Mouse (Mus musculus) heart, embryonic 15.5 days (tissue): ENCODE measurements around the gene Lrrc56. TPM values are rescaled to one million over a fixed set of nuclear protein-coding genes. Genes with fewer than 3 reads are reported as not detected.
"Not testable (repeated sequence)": the region's sequence is repeated elsewhere in the genome, so short reads cannot be mapped to it uniquely, and the experiment has no call there.

Experiments
- ATAC-seq: fragments of 200-750 bp; cut with Nextera tagmentation; replicated peaks from 2 replicates; pipeline ENCODE4 v1.8.0; 2017; ENCODE audit warnings: low read depth, moderate TSS enrichment; ENCODE audit not compliant: insufficient number of reproducible peaks, insufficient read depth, low FRiP score
- H3K27ac ChIP-seq: fragments of 300-500 bp; sonication (generic); 2 replicates; pipeline ENCODE4 v1.5.1; 2015; ENCODE audit warnings: mild to moderate bottlenecking, inconsistent platforms
- H3K27me3 ChIP-seq: fragments of 300-500 bp; sonication (generic); 2 replicates; pipeline ENCODE4 v1.6.1; 2015; ENCODE audit warnings: inconsistent platforms
- H3K36me3 ChIP-seq: fragments of 300-500 bp; sonication (generic); 2 replicates; pipeline ENCODE4 v1.6.1; 2015; ENCODE audit warnings: mild to moderate bottlenecking, inconsistent platforms
- H3K4me1 ChIP-seq: fragments of 300-500 bp; sonication (generic); replicated peaks from 2 replicates; pipeline ENCODE4 v1.6.1; 2015; ENCODE audit warnings: inconsistent platforms
- H3K4me2 ChIP-seq: fragments of 300-500 bp; sonication (generic); 2 replicates; pipeline ENCODE4 v1.6.1; 2015; ENCODE audit warnings: inconsistent platforms, mild to moderate bottlenecking, moderate library complexity
- H3K4me3 ChIP-seq: fragments of 300-500 bp; sonication (generic); 2 replicates; pipeline ENCODE4 v1.5.1; 2015; ENCODE audit warnings: mild to moderate bottlenecking, inconsistent platforms
- H3K9ac ChIP-seq: fragments of 300-500 bp; sonication (generic); 2 replicates; pipeline ENCODE4 v1.6.1; 2015; ENCODE audit warnings: mild to moderate bottlenecking, inconsistent platforms
- H3K9me3 ChIP-seq: fragments of 300-500 bp; sonication (generic); replicated peaks from 2 replicates; pipeline ENCODE4 v1.6.1; 2016; ENCODE audit warnings: inconsistent platforms
- WGBS: fragments of 180-500 bp; shearing (Covaris S2); methylation state at CpG from one replicate; pipeline ENCODE4 v1.1.7; 2015; ENCODE audit warnings: mixed read lengths; 5-methylcytosine and 5-hydroxymethylcytosine counted together
- microRNA counts: library from miRNA; unstranded; fragments of <30 nt; microRNA quantifications from one replicate; lab custom pipeline; 2016
- microRNA-seq: library from miRNA; unstranded; fragments of <30 nt; microRNA quantifications from one replicate; pipeline ENCODE4, GENCODE M21; 2016
- polyA plus RNA-seq: library from polyadenylated mRNA; unstranded; fragments of >200 nt; fragmentation: Nextera tagmentation; extraction: Ambion mirVana; gene quantifications from 2 replicates; pipeline ENCODE4 v1.2.1, GENCODE M21; 2015

Gene Lrrc56
- polyA plus RNA-seq, 1 experiment from 2014 or later: 2.7 TPM

DNA sequence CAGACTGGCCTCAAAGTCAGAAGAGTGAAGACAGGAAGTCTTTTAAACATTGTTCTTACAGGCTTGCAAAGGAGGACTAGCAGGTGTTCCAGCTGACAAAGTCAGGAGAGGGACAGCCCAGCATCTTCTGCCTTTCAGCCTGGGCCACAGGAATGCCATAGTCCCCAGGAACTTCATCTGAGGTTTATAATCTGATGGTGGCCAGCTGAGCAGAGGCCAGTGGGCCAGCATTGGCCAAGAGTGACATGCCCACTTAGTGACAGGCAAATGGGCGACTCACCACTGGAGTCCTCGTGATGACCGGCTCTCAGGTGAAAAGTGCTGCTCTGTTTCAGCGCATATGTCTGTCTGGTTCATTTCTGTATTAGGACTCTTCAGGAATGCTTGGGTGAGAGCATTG, 36.6 kb downstream of the Lrrc56 start:
- Histone ChIP-seq H3K9ac (peak overlapping the region; percentile 0; the same call in 1 of the 2 replicates), H3K4me2 (peak overlapping the region; percentile 85), H3K4me3 (no peak overlapping the region), H3K27ac (no peak overlapping the region), H3K36me3 (peaks cover 45% of the 10 kb centered on the region), H3K27me3 (no peaks in the 10 kb centered on the region), H3K9me3 (no peaks in the 10 kb centered on the region), H3K4me1 (peaks cover 21% of the 10 kb centered on the region)
- no peak for ATAC-seq
- 92% methylated on average over 4 of the region's 4 CpGs for WGBS

DNA sequence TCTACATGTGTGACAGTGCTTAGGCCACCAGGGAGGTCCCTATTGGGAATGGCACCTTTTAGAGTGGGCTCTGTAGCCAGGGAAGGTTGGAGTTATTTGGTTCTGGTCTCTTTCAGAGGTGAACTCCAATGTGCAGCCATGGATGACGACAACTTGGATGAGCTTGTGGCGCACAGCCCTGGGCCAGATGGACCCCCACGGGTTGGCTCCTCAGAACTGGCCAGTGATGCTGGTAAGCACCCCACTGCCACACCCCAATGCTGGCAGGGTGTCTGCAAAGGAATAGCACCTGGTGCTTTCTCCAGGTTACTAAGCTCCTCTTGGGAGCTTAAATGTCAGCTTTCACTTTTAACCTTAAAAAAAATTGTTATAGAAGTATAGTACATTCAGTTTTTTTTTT, 37.2 kb downstream of the Lrrc56 start:
- Histone ChIP-seq H3K9me3 (no peaks in the 10 kb centered on the region), H3K27ac (no peak overlapping the region), H3K9ac (no peak overlapping the region), H3K27me3 (no peaks in the 10 kb centered on the region), H3K36me3 (peaks cover 49% of the 10 kb centered on the region), H3K4me2 (no peak overlapping the region), H3K4me3 (no peak overlapping the region), H3K4me1 (peaks cover 21% of the 10 kb centered on the region)
- ATAC-seq: no peak
- WGBS: 89% methylated on average over 3 of the region's 3 CpGs

DNA sequence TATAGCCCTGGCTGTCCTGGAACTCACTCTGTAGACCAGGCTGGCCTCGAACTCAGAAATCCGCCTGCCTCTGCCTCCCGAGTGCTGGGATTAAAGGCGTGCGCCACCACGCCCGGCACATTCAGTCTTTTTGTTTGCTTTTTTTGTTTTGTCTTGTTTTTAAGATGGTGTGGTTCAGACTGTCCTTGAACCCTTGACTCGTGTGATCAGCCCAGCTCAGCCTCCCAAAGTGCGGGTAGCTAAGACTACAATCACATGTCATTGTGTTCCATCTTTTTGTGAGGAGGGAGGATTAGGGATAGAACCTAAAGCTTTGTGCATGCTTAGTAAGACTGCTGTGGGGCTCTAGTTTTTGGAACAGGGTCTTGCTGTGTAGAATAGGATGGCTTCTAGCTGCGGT, 37.6 kb downstream of the Lrrc56 start:
- H3K36me3 ChIP-seq: peaks cover 52% of the 10 kb centered on the region
- no peak for ATAC-seq
- 94% methylated on average over 10 of the region's 10 CpGs for WGBS

DNA sequence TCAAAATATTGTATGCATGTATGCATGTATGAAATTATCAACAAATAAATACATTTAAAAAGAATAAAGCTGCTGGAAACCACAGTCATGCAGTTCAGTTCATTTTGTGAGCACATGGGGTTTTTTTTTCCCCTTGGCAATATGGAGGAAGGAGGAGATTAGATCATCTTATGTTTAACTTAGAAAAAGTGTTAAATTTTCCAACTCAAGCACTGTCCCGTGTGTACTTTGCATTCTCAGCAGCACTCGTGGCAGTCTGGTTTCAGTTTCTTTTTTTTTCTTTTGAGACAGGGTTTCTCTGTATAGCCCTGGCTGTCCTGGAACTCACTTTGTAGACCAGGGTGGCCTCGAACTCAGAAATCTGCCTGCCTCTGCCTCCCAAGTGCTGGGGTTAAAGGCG, 56.5 kb downstream of the Lrrc56 start:
- not testable (repeated sequence) for H3K27ac ChIP-seq, ATAC-seq, H3K4me3 ChIP-seq, H3K9me3 ChIP-seq, H3K9ac ChIP-seq, H3K4me1 ChIP-seq, H3K4me2 ChIP-seq, H3K27me3 ChIP-seq
- WGBS: 85% methylated on average over 4 of the region's 4 CpGs
- H3K36me3 ChIP-seq: peaks cover 85% of the 10 kb centered on the region

More for the DNA sequence above, 37.6 kb downstream of the Lrrc56 start:
- Histone ChIP-seq H3K4me2 (no peak overlapping the region), H3K4me3 (no peak overlapping the region), H3K27me3 (no peaks in the 10 kb centered on the region), H3K27ac (no peak overlapping the region), H3K4me1 (peaks cover 21% of the 10 kb centered on the region), H3K9ac (no peak overlapping the region), H3K9me3 (no peaks in the 10 kb centered on the region)

DNA sequence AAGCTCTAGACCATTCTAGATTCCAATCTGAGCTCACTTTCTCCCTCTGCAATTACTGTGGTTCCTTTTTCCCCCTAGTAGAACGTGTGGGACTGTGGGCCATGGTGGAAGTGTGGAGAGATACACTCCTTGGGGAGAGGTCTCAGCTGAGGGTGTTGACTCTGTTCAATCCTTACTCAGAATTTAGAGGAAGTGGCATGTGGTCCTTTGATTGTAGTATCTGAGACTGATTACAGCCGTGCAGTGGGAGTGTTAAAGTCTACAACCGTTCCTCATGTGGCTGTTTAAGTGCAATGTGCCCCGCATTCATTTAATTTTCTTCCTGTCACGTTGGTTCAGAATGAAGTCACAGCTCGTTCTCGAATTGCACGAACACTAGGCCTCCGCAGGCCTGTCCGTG, 62.2 kb downstream of the Lrrc56 start:
- H3K4me1 ChIP-seq: no peaks in the 10 kb centered on the region
- H3K9me3 ChIP-seq: no peaks in the 10 kb centered on the region
- H3K4me3 ChIP-seq: no peak overlapping the region
- H3K27ac ChIP-seq: no peak overlapping the region
- H3K27me3 ChIP-seq: no peaks in the 10 kb centered on the region
- 82% methylated on average over 10 of the region's 10 CpGs for WGBS
- ATAC-seq: no peak
- H3K9ac ChIP-seq: no peak overlapping the region
- H3K36me3 ChIP-seq: peaks cover 84% of the 10 kb centered on the region
- H3K4me2 ChIP-seq: no peak overlapping the region

MicroRNAs within 50 kb of the gene (microRNA counts, 519-probe panel; counts per million panel counts)
- 3,554 counts per million, percentile 86 among the panel's probes with 10 or more counts for microRNA mmu-miR-210 (lab: Ali Mortazavi, UCI)

Small RNA genes within 50 kb of the gene (microRNA-seq; reads per million reads assigned to microRNA genes)
- 858 reads per million, percentile 76 among the genes with 10 or more reads in this experiment for gene Mir210

Other genes starting within 250 kb of the Lrrc56 start
- gene Ifitm5, start 243.9 kb upstream of the Lrrc56 start, polyA plus RNA-seq: 1.6 and 2.5 TPM in 2 replicates
- not detected in 2 replicates for gene Gm45717, start 238.2 kb upstream of the Lrrc56 start, polyA plus RNA-seq
- gene Ifitm2, start 238.2 kb upstream of the Lrrc56 start, polyA plus RNA-seq: 459 and 624 TPM in 2 replicates
- 11.7 and 49.8 TPM in 2 replicates for gene Ifitm1, start 226.9 kb upstream of the Lrrc56 start, polyA plus RNA-seq
- gene Ifitm3, start 183.4 kb upstream of the Lrrc56 start, polyA plus RNA-seq: 103 and 212 TPM in 2 replicates
- 0.53 and 1.4 TPM in 2 replicates for gene Ifitm6, start 176.2 kb upstream of the Lrrc56 start, polyA plus RNA-seq
- gene Gm17387, start 165.0 kb upstream of the Lrrc56 start, polyA plus RNA-seq: not detected in 2 replicates
- gene B4galnt4, start 133.1 kb upstream of the Lrrc56 start, polyA plus RNA-seq: 1.0 and 2.0 TPM in 2 replicates
- 0.97 and 5.9 TPM in 2 replicates for gene Pkp3, start 115.9 kb upstream of the Lrrc56 start, polyA plus RNA-seq
- gene Sigirr, start 93.6 kb upstream of the Lrrc56 start, polyA plus RNA-seq: 3.6 and 5.6 TPM in 2 replicates
- 0.16 and 0.82 TPM in 2 replicates for gene Ano9, start 76.4 kb upstream of the Lrrc56 start, polyA plus RNA-seq
- 51.9 and 56.5 TPM in 2 replicates for gene Ptdss2, start 71.8 kb upstream of the Lrrc56 start, polyA plus RNA-seq
- gene Rnh1, start 21.3 kb upstream of the Lrrc56 start, polyA plus RNA-seq: 86.6 and 111 TPM in 2 replicates
- 74.4 and 92.5 TPM in 2 replicates for gene Hras, start 152 bp upstream of the Lrrc56 start, polyA plus RNA-seq
- gene Lmntd2, start 19.9 kb downstream of the Lrrc56 start, polyA plus RNA-seq: 0.23 and 0.58 TPM in 2 replicates
- gene Rassf7, start 21.7 kb downstream of the Lrrc56 start, polyA plus RNA-seq: 11.4 and 18.4 TPM in 2 replicates
- 36.7 and 44.9 TPM in 2 replicates for gene Phrf1, start 34.6 kb downstream of the Lrrc56 start, polyA plus RNA-seq
- 3.0 and 6.5 TPM in 2 replicates for gene Irf7, start 72.3 kb downstream of the Lrrc56 start, polyA plus RNA-seq
- 0.05 TPM in 1 of 2 replicates, not detected in the other for gene Cdhr5, start 82.6 kb downstream of the Lrrc56 start, polyA plus RNA-seq
- 1.5 and 1.6 TPM in 2 replicates for gene Sct, start 85.0 kb downstream of the Lrrc56 start, polyA plus RNA-seq
- gene Drd4, start 97.8 kb downstream of the Lrrc56 start, polyA plus RNA-seq: 0.18 and 0.22 TPM in 2 replicates
- gene Deaf1, start 133.5 kb downstream of the Lrrc56 start, polyA plus RNA-seq: 29.4 and 42.1 TPM in 2 replicates
- gene Tmem80, start 133.6 kb downstream of the Lrrc56 start, polyA plus RNA-seq: 29.3 and 35.6 TPM in 2 replicates
- 1.1 and 4.7 TPM in 2 replicates for gene Eps8l2, start 144.7 kb downstream of the Lrrc56 start, polyA plus RNA-seq
- gene Taldo1, start 198.0 kb downstream of the Lrrc56 start, polyA plus RNA-seq: 225 and 246 TPM in 2 replicates
- gene Gatd1, start 220.0 kb downstream of the Lrrc56 start, polyA plus RNA-seq: 25.5 and 31.6 TPM in 2 replicates
- 4.5 and 5.2 TPM in 2 replicates for gene Cend1, start 235.3 kb downstream of the Lrrc56 start, polyA plus RNA-seq
- gene Slc25a22, start 243.7 kb downstream of the Lrrc56 start, polyA plus RNA-seq: 14.1 and 20.2 TPM in 2 replicates
- gene Pidd1, start 249.9 kb downstream of the Lrrc56 start, polyA plus RNA-seq: 6.7 and 9.6 TPM in 2 replicates